Mouse (Mus musculus): Measurements from ENCODE around the gene Asic2. TPM values are rescaled to one million over a fixed set of nuclear protein-coding genes. Genes with fewer than 3 reads are reported as not detected.

Asic2 gene
- polyA plus RNA-seq, 1 experiment: 0.75 TPM

DNA sequence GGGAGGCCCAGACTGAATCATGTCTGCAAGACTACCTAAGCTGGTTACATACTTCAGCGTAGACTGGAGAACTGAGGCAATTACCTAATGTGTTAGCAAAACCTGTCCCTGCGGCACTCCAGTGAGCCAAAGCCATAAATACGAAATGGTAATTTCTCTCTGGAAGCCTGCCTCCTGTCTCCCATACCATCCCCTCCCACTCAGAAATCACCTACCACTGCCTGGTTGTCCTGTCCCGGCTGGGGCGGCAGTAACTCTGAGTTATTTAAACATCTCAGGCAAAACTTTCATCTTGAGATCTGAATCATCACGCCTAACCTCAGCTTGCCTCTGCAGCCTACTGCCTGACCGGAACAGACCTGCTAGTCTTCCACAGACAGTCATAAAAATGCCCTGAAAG is 835.6 kb downstream of the Asic2 start:
- Histone ChIP-seq H3K36me3 (ENCODE audit: control insufficient read depth, insufficient read depth, low read length) (no peaks in the 10 kb centered on the region), H3K27ac (ENCODE audit: insufficient read depth, low read depth, low read length) (no peak overlapping the region), H3K27me3 (replicated peaks; ENCODE audit: control insufficient read depth, insufficient read depth, low read length) (no peaks in the 10 kb centered on the region), H3K4me1 (ENCODE audit: control insufficient read depth, insufficient read depth, low read length) (no peaks in the 10 kb centered on the region), H3K4me3 (ENCODE audit: insufficient read depth, low read depth, low read length) (no peak overlapping the region)
- DNase-seq: no peak
- TF ChIP-seq POLR2A (IDR thresholded peaks at IDR 0.05; ENCODE audit: low read depth, low read length) (no peak), CTCF (conservative IDR thresholded peaks at IDR 0.05; ENCODE audit: insufficient read depth, insufficient read length, low read depth, low read length) (no peak)
- 55% methylated on average over 7 of the region's 7 CpGs for WGBS

DNA sequence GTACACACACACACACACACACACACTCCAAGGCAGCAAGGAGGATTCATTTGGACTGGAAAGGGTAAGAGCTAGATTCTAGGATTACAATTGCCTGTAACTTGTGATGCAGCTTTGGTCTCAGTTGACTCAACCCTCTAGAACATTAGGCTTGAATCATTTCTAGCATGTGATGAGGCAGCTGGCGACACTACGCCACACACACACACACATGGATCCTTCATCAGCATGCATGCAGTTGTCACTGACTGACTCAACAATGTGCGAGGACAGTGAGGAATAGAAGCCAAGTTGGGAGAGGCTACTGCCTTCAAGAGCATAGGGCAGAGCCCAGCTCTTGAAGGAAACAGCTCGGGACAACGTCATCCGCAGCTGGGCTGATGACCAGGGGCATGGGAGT is 843.9 kb downstream of the Asic2 start:
- Histone ChIP-seq H3K4me3 (ENCODE audit: insufficient read depth, low read depth, low read length) (no peak overlapping the region), H3K4me1 (ENCODE audit: control insufficient read depth, insufficient read depth, low read length) (no peaks in the 10 kb centered on the region), H3K36me3 (ENCODE audit: control insufficient read depth, insufficient read depth, low read length) (no peaks in the 10 kb centered on the region), H3K27ac (ENCODE audit: insufficient read depth, low read depth, low read length) (no peak overlapping the region), H3K27me3 (replicated peaks; ENCODE audit: control insufficient read depth, insufficient read depth, low read length) (no peaks in the 10 kb centered on the region)
- no peak for DNase-seq
- TF ChIP-seq POLR2A (IDR thresholded peaks at IDR 0.05; ENCODE audit: low read depth, low read length) (no peak), CTCF (conservative IDR thresholded peaks at IDR 0.05; ENCODE audit: insufficient read depth, insufficient read length, low read depth, low read length) (no peak)
- 90% methylated on average over 6 of the region's 6 CpGs for WGBS

DNA sequence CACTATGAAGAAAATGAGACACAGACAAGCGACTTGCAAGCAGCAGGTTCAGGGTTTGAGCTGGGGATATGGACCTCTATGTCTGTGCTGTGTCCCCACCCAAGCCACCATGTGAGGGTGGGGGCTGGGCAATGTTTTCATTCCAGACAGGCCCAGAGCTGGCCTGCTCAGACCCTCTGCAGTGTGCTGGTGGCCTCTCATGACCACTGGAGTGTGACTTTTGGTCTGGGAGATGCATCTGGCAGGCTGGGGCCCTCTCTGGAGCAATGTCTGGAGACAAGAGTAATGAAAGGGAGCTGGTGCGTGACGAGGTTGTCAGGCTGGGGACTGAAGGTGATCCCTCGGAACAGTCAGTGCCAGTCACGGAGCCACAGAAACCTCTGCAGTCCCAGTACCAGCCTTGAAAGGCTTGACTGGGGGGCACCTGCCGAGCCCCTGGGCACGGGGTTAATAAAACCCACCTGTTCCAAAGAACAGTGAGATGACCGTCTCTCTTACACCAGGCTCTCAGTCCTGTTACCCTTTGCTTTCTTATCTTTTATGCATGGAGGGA is 848.2 kb downstream of the Asic2 start:
- Histone ChIP-seq H3K36me3 (ENCODE audit: control insufficient read depth, insufficient read depth, low read length) (no peaks in the 10 kb centered on the region), H3K4me1 (ENCODE audit: control insufficient read depth, insufficient read depth, low read length) (no peaks in the 10 kb centered on the region), H3K27ac (ENCODE audit: insufficient read depth, low read depth, low read length) (no peak overlapping the region), H3K27me3 (replicated peaks; ENCODE audit: control insufficient read depth, insufficient read depth, low read length) (no peaks in the 10 kb centered on the region), H3K4me3 (ENCODE audit: insufficient read depth, low read depth, low read length) (no peak overlapping the region)
- DNase-seq: no peak
- TF ChIP-seq CTCF (conservative IDR thresholded peaks at IDR 0.05; ENCODE audit: insufficient read depth, insufficient read length, low read depth, low read length): no peak
- no peak for TF ChIP-seq POLR2A (IDR thresholded peaks at IDR 0.05; ENCODE audit: low read depth, low read length)
- WGBS: 26% methylated on average over 8 of the region's 8 CpGs

DNA sequence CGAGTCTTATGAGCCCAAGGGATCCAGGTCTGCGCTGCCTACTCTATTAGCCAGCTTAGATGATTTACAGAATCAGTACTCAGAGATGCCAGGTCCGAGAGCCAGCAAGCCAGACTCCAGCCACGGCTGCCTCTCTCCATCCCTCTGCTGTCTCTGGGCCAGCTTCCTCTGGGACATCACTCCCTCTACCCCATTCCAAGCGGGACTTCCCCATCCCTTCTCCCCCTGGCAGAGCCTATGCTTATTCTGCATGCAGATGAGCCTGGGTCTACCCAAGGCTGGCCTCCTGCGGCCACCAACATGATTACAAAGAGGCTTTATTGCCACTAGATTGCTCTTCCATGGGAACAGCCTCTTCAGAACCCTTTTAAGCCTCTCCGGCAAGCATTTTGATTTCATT is 850.2 kb downstream of the Asic2 start:
- Histone ChIP-seq H3K27me3 (replicated peaks; ENCODE audit: control insufficient read depth, insufficient read depth, low read length) (no peaks in the 10 kb centered on the region), H3K4me3 (ENCODE audit: insufficient read depth, low read depth, low read length) (no peak overlapping the region)
- 45% methylated on average over 7 of the region's 7 CpGs for WGBS

DNA sequence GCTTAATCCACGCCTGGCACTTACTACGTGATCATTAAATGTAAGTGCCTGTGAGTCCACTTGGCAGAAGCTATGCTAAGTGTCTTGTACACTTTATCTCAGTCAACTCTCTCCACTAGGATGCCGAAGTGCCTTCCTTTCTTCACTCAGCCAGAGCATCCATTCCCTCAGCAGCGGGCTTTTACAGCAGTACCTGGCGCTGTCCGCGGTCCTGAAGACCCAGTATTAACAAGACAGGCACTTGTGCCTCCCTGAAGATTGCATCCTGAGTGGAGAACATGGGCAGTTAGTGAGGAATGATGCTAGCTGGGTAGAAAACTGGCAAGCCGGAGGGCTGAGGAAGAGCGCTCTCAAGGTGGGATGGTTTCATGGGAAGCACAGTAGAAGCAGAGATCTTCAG is 852.6 kb downstream of the Asic2 start:
- H3K27ac ChIP-seq (ENCODE audit: insufficient read depth, low read depth, low read length): no peak overlapping the region
- H3K4me1 ChIP-seq (ENCODE audit: control insufficient read depth, insufficient read depth, low read length): no peaks in the 10 kb centered on the region
- no peaks in the 10 kb centered on the region for H3K27me3 ChIP-seq (replicated peaks; ENCODE audit: control insufficient read depth, insufficient read depth, low read length)
- H3K36me3 ChIP-seq (ENCODE audit: control insufficient read depth, insufficient read depth, low read length): no peaks in the 10 kb centered on the region
- H3K4me3 ChIP-seq (ENCODE audit: insufficient read depth, low read depth, low read length): no peak overlapping the region
- DNase-seq: peak; percentile 30
- 36% methylated on average over 9 of the region's 9 CpGs for WGBS
- no peak for TF ChIP-seq CTCF (conservative IDR thresholded peaks at IDR 0.05; ENCODE audit: insufficient read depth, insufficient read length, low read depth, low read length)
- TF ChIP-seq POLR2A (IDR thresholded peaks at IDR 0.05; ENCODE audit: low read depth, low read length): no peak

More for the DNA sequence above, 850.2 kb downstream of the Asic2 start:
- TF ChIP-seq CTCF (conservative IDR thresholded peaks at IDR 0.05; ENCODE audit: insufficient read depth, insufficient read length, low read depth, low read length) (no peak), POLR2A (IDR thresholded peaks at IDR 0.05; ENCODE audit: low read depth, low read length) (no peak)
- Histone ChIP-seq H3K4me1 (ENCODE audit: control insufficient read depth, insufficient read depth, low read length) (no peaks in the 10 kb centered on the region), H3K36me3 (ENCODE audit: control insufficient read depth, insufficient read depth, low read length) (no peaks in the 10 kb centered on the region), H3K27ac (ENCODE audit: insufficient read depth, low read depth, low read length) (no peak overlapping the region)
- no peak for DNase-seq

DNA sequence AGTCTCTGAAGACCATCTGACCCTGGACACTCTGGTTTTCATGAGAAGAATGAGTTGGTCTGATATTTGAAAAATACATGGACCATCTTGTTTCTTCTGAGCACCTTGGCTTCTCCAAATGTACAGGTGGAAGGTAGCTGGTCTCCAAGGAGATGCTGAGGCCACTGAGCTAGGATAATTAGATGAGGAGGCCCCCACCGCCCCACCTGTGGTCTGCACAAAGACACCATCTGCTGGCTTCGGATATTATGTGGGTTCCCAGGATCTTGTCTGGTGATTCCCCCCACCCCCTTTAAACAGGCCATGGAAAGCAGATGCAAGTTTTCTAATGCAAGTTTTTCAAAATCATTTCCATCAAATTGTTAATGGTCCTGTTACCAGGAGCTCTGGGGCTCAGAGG is 856.6 kb downstream of the Asic2 start:
- Histone ChIP-seq H3K4me1 (ENCODE audit: control insufficient read depth, insufficient read depth, low read length) (no peaks in the 10 kb centered on the region), H3K27ac (ENCODE audit: insufficient read depth, low read depth, low read length) (no peak overlapping the region), H3K4me3 (ENCODE audit: insufficient read depth, low read depth, low read length) (no peak overlapping the region), H3K36me3 (ENCODE audit: control insufficient read depth, insufficient read depth, low read length) (no peaks in the 10 kb centered on the region), H3K27me3 (replicated peaks; ENCODE audit: control insufficient read depth, insufficient read depth, low read length) (no peaks in the 10 kb centered on the region; the same call in 1 of the 2 replicates)
- TF ChIP-seq CTCF (conservative IDR thresholded peaks at IDR 0.05; ENCODE audit: insufficient read depth, insufficient read length, low read depth, low read length): no peak
- no peak for TF ChIP-seq POLR2A (IDR thresholded peaks at IDR 0.05; ENCODE audit: low read depth, low read length)
- WGBS: 94% methylated on average over 2 of the region's 2 CpGs
- no peak for DNase-seq

DNA sequence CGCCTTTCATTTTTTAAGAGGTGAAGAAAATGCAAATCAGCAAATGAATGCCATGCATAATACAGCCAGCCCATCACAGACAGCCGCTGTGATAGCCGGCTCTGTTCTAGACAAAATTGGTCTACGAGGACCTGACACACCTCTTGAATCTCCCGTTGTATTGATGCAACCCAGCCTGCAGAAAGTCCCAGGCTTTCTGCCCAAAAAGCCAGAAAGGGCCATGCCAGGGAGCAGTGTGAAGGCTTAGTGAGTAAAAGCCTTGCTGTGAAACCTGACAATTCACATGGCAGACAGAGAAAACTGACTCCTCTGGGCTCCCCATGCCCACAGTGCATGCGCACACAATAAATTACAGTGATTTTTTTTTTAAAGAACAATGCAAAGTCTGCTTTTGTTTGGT is 858.2 kb downstream of the Asic2 start:
- no peak overlapping the region for H3K4me3 ChIP-seq (ENCODE audit: insufficient read depth, low read depth, low read length)
- H3K4me1 ChIP-seq (ENCODE audit: control insufficient read depth, insufficient read depth, low read length): no peaks in the 10 kb centered on the region
- no peaks in the 10 kb centered on the region; the same call in 1 of the 2 replicates for H3K27me3 ChIP-seq (replicated peaks; ENCODE audit: control insufficient read depth, insufficient read depth, low read length)
- 58% methylated on average over 6 of the region's 6 CpGs for WGBS
- no peaks in the 10 kb centered on the region for H3K36me3 ChIP-seq (ENCODE audit: control insufficient read depth, insufficient read depth, low read length)
- H3K27ac ChIP-seq (ENCODE audit: insufficient read depth, low read depth, low read length): no peak overlapping the region
- no peak for TF ChIP-seq CTCF (conservative IDR thresholded peaks at IDR 0.05; ENCODE audit: insufficient read depth, insufficient read length, low read depth, low read length)
- no peak for TF ChIP-seq POLR2A (IDR thresholded peaks at IDR 0.05; ENCODE audit: low read depth, low read length)
- no peak for DNase-seq
